Mouse (Mus musculus): ENCODE data around the gene Kif2a.
"Not testable (repeated sequence)": the region's sequence is repeated elsewhere in the genome, so short reads cannot be mapped to it uniquely, and the experiment has no call there.

The Kif2a gene

DNA sequence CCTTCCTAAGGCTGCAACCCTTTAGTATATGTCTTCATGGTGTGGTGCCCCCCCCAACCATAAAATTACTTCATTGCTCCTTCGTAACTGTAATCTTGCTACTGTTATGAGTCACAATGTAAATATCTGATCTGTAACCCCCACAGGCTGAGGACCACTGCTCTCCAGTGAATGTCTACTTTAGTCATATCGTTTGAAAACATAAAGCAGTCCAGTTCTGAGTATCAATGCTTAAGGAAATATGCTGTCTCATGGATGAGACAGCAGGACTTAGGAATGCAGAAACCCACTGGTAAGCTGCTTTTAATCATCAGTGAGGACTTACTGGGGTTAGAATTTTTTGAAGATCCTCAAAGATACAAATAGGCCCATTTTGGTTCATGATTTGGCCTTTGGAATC, 2.5 kb downstream of the Kif2a start:
- no peak for DNase-seq

DNA sequence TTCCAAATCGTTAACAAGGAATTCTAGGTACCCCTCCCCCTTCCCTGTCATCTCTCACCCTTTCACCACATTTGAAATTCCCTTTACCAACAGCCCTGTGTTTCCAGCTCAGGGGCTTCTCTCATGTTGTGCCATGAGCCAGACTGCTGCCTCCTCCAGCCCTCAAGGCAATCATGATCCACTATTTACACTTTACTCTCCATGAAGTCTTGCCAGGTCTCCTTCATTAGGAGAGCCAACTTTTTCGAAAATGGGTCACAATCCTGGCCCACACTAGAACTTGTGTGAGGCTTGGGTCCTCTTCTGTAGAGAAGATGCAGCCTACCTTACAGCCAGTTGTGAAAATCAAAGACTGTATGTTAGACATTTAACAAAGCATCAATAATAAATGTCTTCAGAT, 8.0 kb downstream of the Kif2a start:
- no peak for DNase-seq

DNA sequence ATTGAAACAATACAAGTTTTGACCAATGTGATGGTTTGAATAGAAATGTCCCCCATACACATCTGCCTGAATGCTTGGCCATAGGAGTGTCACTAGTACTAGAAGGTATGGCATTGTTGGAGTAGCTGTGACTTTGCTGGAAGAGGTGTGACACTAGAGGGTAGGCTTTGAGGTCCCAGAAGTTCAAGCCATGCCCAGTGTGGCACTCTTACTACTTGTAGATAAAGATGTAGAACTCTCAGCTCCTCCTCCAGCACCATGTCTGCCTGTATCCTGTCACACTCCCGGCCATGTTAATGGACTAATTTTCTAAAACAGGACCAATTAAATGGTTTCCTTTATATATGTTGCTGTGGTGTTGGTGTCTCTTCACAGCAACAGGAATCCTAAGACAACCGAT, 10.3 kb downstream of the Kif2a start:
- DNase-seq = no peak

DNA sequence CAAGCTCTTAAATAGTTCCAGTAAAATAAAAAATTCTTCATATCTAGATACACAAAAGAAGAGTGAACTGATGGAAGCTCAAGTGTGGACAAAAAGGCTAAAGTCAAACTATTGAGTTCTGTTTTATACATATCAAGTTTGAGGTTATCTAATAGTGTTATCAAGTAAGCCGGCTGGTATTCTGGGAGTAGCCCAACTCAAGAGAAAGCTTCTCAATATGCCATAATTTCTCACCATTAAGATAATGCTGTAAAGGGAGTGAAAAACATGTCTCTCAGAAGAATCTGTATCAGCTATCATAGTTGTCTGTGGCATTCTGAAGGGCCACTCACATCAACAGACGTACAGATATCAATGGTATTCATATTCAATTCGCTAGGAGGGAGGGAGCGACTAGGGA, 13.8 kb downstream of the Kif2a start:
- no peak for DNase-seq

DNA sequence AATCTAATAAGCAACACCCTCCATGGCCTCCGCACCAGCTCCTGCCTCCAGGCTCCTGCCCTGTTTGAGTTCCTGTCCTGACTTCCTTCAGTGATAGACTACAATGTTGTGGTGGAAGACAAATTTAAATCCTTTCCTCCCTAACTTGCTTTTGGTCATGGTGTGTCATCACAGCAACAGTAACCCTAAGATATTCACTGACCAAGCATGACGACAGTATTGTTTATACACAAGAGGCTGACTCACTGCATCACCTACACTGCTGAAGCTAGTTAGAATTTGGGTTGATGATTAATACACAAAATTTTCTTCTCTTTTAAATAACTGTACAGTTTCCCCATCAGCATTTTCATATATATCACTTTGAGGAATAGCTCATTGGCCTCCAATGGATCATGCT, 18.7 kb downstream of the Kif2a start:
- DNase-seq = no peak

DNA sequence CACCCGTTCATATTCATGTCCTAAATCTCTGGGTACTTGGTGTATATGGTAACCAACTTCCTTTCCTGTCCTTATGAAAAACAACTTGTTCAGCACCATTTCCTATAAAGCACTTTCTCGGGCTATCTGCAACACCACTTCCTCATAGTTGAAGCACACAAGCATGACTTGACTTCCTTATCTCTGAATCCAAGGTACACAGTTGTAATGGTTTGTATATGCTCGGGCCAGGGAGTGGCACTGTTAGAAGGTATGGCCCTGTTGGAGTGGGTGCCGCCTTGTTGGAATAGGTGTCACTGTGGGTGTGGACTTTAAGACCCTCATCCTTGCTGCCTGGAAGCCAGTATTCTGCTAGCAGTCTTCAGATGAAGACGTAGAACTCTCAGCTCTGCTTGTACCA, 23.3 kb downstream of the Kif2a start:
- DNase-seq = peak; percentile 3

DNA sequence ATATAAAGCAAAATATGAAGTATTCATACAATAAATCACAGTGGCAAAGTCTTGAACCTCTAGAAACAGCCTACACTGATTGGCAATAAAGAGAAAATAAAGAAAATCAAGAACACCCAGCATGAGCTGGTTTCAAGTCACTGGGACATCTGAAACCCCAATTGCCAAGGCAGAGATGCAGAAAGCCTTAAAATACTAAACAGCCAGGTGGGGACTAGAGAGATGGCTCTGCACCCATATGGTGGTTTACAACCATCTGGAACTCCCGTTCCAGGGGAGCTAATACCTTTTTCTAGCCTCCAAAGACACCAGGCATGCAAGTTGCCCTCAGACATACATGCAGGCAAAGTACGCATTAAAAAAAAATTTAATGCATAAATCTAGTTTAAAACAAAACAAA, 23.9 kb downstream of the Kif2a start:
- no peak for DNase-seq

DNA sequence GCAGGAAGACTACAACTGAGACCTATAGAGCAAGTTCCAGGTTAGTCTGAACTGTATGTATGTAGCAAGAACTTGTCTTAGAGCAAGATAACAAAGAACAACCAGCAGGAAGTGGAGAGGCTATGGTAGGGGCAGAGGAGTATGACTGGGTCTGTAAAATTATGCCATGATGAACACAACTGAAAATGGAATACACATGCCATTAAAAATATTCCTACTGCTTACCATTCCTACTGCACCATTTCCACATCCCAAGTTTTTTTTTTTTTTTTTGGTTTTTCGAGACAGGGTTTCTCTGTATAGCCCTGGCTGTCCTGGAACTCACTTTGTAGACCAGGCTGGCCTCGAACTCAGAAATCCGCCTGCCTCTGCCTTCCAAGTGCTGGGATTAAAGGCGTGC, 24.4 kb downstream of the Kif2a start:
- DNase-seq = not testable (repeated sequence)

DNA sequence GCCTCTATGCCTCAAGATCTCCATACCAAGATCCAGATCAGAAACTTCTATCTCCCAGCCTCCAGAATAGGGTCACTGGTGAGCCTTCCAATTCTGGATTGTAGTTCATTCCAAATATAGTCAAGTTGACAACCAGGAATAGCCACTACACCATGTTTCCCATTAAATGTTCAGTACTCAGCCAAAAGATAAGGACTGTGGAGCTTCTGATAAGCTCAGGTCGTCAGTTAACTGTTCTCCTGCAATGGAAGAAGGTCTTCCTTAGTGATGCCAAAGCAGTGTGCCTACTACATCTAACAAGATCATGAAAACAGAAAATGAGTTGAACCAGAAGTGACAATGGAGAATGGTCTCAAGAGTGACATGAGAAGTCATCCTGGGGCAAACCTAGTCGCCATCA, 25.0 kb downstream of the Kif2a start:
- no peak for DNase-seq

DNA sequence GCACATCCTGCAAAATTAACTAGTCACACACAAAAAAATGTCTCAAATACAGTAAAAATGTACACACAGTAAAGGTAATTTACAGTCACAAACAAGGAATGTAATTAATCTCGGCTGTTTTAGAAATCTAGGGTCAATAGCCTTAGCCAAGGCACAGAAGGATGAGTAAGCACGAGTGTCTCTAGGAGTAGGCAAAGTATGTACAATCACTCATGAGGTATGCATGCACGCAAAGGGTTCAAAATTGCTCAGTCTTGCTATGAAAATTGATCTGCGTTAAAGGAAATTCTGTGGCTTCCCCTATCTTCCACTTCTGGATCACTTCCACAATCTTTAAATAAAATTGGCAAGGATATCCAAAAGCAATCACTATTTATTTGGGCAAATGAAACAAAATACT, 60.4 kb downstream of the Kif2a start:
- no peak for DNase-seq

DNA sequence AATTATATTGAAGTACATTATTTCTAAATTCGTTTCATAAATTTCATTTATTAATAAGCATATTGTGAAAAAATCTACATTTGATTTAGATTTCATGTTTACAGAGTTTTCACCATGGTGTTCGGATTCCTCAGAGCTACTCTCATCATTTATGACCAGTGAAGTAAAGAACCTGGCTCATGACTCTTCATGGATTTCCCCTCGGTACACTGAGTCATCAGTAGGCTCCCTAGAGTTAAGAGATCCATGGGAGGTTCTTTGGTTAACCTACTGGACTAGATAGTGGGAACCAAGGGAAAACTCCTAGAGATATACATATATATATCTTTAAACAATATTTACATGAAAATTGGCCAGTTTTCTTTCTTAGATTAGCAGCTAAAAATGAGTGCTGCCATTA, 61.4 kb downstream of the Kif2a start:
- no peak for DNase-seq

DNA sequence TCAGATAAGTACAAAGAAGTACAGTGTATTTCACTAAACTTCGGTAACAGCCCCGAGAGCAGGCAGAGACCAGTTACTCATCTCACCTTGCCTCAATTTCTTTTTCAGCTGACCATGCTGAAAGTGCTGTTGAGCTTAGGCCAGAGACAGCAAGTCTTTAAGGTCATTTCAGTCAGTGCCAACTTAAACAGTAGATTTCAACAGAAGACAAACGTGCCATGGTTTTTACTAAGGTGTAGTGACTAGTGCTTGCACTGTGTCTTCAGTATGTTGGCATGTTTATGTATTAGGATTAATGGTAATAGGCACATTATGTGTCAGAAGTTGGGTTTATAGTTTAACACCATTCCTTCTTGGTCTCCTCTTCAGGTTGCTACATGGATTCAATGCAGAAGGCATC, 63.6 kb downstream of the Kif2a start:
- no peak for DNase-seq

DNA sequence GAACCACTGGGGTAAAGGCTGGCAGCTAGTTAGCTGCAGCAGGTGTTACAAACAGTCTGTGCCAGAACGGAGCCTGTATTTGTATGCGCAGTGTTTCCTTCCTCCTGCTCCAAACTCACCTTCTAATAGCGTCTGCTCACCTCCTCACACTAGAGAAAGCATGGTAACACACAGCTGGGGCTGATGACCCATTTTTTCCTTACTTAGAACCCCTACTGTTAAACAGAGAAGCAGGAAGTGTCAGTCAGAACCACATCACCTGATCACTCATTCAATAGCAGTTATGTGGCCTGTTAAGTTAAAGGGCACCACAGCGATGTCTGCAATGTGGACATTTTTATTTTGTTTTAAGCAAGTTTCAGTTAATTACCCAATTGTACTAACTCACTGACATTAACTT, 64.4 kb downstream of the Kif2a start:
- no peak for DNase-seq

DNA sequence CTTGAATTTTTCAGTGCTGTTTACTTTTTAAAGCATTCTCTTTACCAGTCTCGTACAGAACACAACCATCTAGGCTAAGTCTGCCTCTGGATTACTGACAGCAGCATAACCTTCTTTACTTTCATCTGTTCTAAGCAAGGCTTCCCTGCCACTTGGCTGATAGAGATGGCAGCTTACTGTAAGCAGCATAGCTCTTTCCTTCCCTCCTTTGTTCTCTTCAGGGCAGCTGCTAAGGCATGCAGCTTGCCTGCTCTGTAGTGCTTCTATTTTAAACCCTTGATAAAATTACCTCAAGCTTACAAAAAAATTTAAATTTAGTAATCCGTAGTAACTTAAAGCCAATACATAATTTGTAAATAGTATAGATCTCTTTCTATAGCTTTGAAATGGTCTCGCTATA, 67.0 kb downstream of the Kif2a start:
- DNase-seq = no peak

DNA sequence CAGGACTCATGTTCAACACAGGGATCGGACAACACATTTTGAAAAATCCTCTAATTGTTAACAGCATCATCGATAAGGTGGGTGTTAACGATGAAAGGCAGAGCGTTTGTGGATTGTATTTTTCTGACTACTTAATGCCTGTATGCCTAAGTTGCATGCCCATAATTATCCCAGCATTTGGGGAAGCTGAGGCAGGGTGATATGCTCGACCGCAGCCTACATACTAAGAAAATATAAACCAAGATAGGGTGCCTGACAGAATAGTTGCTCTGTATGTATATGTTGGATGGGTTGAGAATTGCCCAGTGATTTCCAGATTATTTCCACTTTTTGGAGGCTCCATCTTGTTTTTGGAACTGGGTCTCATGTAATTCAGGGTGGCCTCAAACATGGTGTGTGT, 74.3 kb downstream of the Kif2a start:
- no peak for DNase-seq

DNA sequence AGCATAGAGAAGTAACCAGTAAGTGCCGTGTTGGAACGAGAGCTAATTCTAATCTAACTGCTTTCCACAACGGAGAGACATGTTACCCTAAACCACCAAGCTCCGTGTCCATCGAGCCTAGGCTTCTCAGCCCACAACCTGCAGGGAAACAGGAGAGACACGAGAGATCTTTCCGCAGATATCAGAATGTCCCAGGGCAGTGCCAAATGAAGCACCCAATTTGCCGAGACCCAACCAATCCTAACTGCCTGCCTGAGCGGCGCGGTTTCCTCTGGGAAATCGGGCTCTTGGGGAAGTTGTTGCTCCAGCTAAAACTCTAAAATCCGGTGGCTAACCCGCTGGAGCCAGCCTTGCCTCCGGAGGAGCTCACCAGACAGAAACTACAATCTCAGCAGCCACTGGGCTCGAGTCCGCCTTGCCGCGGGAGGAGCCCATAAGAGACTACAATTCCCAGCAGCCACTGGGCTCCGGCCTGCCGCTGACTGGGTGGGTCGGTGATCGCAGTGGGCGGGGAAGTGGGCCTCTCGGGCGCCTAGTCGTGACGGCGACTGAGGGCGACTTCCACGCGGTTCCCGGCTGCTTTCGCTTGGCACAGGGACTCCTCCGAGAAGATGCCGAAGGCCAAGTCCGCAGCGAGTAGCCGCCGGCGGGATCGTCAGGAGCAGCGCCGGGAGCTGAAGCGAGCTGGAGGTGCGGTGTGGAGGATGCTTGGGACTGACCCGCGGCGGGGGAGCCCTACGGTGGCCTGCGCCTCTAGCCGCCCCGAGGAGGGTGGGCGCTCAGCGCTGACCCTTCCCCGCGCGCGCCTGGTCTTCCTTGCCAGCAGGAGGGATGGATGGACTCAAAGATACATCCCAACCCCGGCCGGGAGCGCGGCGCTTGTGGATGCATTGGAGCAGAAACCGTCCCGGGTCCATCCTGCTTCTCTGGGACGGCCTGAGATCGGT, 75.1 kb downstream of the Kif2a start, which contains the start of gene Dimt1:
Dimt1 (plus strand) TSS at position 534 of the 947 bp plus-strand sequence.
- DNase-seq = peak; percentile 98

DNA sequence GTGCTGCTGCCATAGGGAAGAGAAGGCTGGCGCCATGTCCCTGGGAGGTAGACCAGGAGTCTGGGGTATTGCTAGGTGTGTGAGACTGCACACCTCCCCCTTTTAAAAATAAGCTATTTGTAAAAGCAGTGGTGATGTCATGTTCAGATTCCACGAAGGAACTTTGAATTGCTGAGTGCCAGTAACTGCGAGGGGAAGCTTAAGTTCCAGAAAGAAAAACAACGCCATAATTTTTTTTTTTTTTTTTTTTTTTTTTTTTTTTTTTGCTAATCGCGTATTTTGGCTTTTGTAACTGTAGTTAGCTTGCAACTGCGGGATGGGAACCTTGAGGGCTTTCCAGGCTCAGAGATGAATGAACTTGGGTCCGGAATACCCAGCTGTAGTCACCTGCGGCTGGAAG, 76.4 kb downstream of the Kif2a start:
- DNase-seq = no peak

DNA sequence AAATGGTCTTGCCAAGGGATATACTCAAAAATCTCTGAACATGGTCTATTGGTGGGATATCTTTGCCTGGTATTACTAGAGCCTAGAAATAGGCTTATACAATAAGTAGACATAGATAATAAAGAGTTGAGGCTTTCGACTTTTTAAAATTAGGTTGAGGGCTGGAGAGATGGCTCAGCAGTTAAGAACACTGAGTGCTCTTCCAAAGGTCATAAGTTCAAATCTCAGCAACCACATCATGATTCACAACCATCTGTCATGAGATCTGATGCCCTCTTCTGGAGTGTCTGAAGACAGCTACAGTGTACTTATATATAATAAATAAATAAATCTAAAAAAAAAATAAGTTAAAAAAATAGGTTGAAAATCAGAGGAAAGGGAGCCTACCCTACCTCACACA, 79.2 kb downstream of the Kif2a start:
- DNase-seq = no peak

DNA sequence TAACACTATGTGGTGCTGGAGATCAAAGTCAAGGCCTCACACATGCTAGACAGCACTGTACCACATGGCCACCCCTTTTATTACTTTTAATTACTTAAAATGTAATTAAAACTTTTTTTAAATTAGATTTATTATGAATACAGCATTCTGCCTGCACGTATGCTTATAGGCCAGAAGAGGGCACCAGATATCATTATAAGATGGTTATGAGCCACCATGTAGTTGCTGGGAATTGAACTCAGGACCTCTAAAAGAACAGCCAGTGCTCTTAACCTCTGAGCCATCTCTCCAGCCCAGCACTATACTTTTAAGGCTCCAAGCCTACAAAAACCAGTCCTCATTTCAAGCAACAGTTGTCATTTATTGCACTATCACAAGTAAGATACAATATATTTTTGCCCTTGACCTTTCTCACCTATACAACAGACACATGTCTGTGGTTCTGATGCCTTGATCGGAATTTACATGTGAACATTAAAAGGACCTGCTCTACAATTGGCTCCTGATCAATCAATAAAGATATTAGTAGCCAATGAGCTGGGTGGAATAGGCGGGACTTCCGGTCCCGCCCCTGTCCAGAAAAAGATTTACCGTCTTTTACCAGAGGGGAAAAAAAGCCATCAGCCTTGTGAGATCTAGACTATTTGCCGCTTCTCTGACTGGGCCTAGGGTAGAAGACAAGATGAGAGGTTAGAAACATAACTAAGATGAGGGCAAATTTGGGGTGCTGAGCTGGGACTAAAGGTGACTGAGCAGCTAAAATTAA, 80.5 kb downstream of the Kif2a start:
- DNase-seq = no peak

DNA sequence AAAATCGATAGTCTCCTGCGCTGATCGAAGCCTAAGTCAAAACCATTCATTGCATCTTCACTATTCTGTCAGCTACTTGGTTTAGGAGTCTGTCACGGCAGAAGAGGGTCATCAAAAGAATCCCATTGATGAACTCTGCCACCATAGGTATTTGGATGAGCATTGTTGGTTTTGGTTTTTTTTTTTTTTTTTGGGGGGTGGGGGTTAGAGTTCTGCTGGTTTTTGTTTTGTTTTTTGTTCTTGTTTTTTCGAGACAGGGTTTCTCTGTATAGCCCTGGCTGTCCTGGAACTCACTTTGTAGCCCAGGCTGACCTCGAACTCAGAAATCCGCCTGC, 84.8 kb downstream of the Kif2a start:
- DNase-seq = no peak

DNA sequence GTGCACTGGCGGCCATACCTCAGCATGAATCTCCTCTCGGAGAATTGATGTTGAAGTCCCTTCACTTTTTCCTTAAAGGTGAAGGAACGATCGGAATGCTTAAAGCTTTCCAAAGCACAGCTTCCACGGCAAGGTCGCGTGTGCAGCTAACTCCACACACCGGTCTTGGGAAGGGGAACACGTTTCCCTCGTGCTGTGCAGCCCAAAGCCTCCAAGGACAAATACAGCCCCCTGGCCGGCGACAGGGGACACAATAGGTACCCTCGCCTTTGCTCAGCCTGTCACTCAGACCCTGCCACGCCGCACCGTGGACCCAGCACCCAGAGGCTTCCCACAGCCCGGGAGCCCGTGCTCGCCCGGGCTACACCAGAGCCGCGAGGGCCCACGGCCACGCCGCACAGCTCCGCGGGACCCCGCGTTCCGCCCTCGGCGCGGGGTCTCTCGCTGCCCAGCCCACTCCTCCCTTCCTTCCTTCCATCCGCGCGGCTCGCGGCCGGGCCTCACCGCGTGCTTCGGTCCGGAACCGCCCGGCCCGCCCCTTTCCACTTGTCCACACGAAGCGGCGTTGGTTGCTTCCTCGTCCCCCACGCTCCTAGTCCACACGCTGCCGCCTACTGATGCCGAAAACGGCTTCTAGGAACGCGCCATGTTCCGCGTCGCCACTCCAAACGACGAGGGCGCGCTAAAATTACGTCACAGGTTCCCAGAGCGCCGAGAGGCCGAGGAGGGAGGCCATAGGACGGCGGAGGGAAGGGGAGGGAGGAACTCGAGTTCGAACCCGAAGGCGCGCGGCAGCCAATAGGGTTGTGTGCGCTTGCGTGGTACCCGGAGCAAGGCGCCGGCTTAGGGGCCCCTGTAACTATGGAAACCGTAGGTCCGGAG, 85.4 kb downstream of the Kif2a start, which contains the start of gene Ipo11:
Ipo11 (minus strand) TSS at position 703 of the 882 bp plus-strand sequence.
- DNase-seq = peak; percentile 95

DNA sequence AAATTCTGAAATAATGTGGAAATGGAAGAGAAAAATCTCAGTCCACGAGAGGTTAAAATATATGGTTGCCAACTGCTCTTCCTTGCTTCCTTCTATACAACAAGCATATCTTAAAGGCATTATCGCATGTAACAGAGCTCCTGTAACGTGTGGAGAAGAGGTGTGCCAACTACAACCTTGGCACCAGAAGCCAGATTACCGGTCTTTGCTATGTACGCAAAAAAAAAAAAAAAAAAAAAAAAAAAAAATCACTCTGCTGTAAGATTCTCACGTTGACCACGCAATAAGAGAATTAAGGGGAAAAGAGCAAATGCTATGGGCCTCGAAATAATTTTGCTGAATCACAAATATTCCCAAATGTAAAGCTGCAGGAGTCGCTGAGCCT, 86.1 kb downstream of the Kif2a start:
- no peak for DNase-seq

DNA sequence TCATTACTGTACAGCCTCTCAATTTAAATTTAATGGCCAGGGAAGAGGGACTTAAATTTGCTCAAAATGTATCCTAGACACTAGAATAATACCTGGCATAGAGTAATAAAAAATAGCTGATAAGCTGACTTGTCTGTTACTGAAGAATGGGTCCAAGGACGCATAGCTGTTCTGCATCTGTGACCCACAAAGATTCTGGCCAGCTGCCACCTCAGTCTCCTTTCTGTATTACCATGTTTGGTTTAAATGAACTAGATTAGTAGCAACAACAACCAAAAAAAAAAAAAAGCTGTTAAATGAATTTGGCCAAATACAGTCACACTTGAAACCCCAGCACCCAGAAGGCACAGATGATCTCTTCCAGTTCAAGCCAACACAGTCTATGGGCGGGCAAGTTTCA, 92.7 kb downstream of the Kif2a start:
- DNase-seq = peak; percentile 40

All from lung, postnatal 10 days (tissue).